Mouse (Mus musculus): ENCODE measurements around the gene Zfp366.

Gene Zfp366

DNA sequence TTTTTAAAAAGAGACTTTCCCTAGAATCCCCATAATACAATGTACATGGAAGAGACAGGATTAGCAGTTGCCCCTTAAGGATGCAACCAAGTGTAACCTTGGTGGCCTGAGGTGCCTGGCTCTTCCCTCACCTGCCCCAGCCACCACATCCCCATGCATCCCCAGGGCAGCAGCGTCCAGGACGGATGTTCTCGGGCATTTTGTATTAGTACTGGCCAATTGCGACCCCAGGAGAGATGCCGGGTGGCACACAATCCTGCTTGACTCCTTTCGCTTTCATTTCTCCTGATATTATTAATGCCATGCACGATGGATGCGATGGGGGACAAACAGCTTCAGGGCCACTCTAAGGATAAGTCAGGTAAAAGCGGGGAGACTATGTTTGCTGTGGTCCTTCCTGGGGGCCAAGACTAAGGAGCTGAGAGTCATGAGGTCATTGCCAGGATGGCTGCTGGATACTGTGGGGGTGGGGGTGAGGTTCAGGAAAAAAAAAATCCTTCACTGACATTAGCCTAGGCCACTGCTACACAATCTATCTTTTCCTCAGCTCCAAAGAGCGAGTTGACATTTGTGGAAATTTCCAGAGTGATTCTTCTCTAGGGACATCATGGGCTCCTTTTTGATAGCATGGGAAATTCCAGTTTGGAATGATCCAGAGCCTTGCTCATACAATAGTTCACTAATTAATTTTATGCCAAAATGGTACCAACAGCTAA lies 1.7 kb downstream of the Zfp366 start:
- DNase-seq (ENCODE audit: low read depth, low spot score): no peak

DNA sequence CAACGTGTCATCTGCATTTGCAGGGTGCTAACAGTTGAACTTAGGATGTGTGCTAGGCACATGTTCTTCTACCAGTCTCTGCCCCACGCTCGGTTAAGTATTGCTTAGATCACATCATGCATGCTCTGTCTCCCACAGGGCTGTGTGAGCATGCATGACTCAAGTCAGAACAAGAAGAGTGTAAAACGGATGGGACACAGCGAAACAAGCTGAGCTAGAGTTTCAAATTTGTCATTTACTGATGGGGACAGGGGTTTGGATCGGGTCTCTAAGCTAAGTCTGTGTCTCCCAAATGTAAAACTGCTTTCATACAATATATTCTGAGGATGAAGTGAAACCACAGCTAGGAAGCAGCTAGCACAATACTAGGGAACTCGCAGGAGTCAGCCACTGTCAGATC lies 2.2 kb downstream of the Zfp366 start:
- no peak for DNase-seq (ENCODE audit: low read depth, low spot score)

DNA sequence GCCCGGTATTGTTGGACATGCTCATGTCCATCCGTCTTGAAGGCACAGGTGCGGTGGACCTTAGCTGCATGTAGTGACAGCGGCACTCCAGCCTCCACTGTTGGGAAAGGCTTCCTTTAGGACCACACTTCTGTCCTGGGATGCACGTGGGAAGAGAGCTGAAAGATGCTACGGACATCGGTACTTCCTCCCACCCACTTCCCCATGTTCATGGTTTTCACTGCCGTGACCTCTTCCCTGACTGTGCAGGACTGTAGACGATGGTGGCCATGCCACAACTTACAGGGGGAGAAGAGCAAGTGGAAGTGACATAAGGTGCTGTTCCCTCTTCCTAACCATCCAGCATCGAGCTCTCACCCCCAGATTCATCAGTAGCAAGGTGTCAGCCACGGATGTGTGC lies 2.8 kb downstream of the Zfp366 start:
- DNase-seq (ENCODE audit: low read depth, low spot score): no peak

DNA sequence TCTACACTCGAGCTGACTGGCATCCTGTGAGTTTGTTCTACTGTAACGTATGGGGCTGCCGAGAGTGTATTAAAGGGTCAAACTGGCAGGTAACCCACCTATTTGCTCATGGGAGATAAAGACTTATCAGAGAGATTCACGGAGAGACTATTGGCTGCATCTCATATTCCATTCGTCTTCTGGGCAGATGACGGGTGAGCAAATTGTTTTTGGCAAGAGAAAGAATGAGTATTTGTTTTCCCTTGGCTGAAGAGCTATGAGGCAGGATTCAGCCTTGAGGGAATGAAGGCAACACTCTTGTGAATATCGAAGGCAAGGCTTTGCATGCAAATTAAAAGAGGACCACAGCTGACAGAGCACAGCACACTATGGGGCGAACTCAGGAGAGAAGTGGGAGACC lies 4.0 kb downstream of the Zfp366 start:
- peak; percentile 67 for DNase-seq (ENCODE audit: low read depth, low spot score)

DNA sequence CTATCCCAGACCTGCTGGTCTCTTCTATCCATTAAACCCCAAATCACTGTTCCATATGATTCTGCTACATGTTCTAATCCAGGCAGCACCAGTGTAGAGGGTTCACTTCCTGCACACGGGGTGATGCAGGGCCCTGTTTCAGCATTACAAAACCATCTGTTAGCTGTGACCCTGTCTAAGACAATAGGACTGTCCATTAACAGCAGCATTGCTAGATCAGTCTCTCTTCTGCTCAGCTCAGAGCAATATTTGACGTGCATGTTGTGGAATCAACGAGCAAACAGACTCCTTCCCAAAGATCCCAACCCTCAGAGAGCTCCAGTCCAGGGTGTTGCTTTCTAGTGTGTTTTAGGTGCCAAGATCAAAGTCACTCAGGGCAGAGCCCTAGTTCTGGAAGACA lies 5.0 kb downstream of the Zfp366 start:
- DNase-seq (ENCODE audit: low read depth, low spot score): no peak

DNA sequence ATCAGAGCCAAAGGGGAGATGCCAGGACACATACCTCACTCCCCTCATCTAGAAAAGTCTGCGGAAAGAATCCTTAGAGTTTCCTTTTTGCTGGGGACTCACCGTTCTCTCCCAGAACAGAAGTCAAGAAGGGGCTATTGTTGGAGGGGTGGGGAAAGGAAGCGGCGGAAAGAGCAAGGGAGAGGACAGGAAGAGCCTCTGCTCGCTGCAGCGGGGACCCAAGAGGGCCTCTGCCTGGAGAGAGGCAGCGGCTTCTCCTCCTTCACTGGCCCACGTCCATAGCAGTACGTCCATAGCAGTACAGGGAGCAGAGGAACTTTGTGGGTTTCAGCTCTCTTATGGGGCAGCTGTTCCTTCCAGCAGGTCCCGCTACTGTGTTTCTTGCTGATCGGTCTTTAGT lies 5.8 kb downstream of the Zfp366 start:
- DNase-seq (ENCODE audit: low read depth, low spot score): no peak

DNA sequence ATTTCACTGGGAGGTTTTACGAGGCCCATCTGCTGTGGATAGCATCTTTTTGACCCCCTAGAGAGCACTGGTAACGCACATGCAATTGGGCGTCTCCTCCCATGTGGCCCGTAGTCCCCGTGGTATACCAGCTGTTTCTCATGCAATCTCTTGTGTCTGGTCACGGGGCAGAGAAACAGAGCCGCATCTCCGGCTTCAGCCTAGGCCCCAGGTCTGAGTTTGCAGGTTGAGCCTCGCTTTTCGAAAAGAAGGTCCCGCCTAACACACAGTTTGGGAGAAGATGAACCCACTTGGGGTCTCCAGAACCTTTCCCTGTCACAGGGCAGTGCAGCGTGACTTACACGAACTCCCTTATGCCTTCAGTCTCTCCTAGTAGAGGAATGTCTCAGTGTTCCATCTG lies 6.4 kb downstream of the Zfp366 start:
- DNase-seq (ENCODE audit: low read depth, low spot score): no peak

DNA sequence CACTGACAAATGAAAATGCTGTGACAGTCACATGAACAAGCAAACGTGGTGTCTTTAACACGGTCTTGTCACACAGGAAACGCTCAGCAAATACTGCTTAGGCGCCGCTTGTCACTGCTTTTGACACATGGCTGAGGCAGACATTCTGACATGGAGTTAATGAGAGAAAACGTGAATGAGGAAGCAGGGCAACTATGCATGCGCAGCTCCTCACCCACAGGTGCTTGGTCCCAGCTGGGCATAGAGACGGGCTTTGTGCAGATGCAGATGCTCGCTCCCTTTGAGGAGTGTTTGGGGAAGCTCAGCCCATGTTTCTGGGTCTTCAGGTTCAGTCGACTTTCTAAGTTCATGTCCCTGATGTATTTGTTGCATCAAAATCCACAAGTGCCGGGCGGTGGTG lies 11.7 kb downstream of the Zfp366 start:
- no peak for DNase-seq (ENCODE audit: low read depth, low spot score)

DNA sequence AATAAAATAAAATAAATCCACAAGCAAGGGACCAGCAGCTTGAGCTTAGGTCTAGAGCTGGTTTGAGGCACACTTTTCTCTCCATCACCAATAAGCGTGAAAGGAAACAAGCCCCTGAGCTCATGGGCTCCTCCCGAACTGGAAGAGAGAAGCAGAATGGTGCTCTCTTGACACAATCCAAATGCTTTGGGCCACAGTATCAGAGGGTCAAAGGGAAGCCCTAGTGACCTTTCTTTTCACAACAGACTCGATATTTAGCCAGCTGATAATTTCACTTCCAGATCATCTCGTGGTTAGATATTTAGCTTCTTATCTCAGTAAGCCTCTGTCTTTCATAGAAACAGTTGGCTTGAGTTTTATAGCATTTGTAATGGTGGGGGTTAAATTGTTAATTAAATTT lies 12.2 kb downstream of the Zfp366 start:
- no peak for DNase-seq (ENCODE audit: low read depth, low spot score)

DNA sequence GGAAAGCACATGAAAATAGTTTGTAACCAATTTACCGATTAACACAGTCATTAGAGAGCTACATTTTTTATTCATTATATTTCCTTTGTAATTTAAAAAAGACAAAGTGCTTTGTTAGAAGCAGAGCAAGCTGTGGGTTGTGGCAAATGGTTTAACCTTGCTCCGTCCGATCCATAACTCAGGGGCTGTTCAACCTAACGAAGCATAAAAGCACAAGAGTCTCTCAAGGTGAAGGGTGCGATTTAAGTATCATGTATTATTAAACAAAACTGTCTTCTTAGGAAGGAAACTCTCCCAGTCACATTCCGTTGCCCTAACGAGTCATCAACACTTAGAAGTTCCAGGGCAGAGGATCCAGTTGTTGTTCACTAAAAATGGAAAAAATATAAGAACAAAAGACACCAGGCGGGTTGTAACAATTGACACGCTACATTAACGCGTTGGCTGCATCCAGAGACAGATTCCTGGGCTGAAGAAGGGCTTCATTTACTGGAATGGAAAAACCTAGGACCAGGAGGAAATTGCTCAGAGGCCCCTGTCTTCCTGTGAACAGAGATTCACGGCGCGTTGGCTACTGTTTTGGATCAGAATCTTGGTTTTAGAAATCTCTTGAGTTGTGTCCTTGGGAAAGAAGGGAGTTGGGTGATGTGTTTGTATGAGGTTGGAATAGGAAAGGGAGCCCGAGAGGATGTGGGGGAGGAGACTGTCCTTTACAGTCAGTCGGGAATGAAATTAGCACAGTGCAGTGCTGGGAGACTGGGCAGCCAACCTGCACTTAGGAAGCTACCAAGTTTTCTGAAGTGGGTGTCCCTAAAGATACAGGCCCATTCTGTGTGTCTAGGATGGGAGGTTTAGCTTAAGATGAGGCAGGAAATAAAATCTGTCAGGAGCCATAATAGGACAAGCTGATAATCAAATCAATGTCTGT lies 17.3 kb downstream of the Zfp366 start:
- no peak for DNase-seq (ENCODE audit: low read depth, low spot score)

DNA sequence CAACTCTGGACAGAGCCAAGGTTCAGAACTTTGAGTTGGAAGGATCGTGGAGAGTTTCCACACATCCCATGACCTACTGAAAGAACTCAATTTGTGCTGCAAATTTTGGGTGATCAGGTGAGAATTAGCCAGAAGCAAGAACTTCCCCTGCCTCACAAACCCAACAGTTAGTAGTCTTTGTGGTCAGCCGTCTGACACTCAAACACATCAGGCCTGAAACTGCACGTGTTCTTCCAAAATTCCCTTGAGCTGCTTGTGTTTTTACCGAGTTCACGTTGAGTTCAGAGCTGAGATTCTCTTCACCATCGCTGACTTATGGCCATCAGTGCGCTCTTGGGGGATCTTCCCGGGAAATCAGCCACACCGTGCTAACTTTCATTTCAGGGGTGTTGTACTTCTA lies 22.6 kb downstream of the Zfp366 start:
- no peak for DNase-seq (ENCODE audit: low read depth, low spot score)

DNA sequence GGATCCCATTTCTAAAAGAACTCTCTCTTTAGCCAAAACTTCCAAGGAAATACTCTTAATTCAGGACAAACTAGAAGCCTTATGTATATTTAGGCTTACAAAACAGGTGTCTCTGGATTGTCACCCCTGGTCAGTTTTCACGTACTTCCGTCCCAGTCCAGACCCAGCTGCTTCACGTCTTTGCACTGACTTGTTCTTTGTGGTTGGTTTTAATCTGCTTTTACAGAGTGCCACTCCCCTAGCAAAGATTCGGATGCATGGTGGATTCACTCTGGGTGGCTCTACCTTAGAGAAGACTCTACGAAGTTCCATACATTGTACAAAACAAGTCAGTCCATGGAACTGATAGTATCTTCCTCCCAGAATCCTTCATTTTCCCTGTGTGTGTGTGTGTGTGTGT lies 25.2 kb downstream of the Zfp366 start:
- no peak for DNase-seq (ENCODE audit: low read depth, low spot score)

DNA sequence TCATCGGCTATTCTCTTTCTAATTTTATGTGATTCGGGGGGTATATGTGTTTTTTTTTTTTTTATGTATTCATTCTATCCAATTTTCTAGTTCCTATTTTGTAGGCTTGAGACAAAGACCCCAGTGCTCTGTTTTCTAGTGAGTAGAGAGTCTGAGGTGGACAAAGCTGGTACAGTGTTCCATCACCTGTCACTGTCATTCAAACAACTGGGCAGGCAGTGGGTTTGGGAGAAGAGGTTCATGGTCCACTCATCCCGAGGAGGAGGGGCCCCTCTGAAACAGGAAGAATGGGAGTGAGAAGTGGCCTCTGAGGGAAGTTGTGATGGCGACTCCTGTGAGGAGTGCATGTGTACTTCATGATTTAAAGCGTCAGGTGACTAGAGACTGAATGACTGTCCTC lies 26.2 kb downstream of the Zfp366 start:
- DNase-seq (ENCODE audit: low read depth, low spot score): no peak

DNA sequence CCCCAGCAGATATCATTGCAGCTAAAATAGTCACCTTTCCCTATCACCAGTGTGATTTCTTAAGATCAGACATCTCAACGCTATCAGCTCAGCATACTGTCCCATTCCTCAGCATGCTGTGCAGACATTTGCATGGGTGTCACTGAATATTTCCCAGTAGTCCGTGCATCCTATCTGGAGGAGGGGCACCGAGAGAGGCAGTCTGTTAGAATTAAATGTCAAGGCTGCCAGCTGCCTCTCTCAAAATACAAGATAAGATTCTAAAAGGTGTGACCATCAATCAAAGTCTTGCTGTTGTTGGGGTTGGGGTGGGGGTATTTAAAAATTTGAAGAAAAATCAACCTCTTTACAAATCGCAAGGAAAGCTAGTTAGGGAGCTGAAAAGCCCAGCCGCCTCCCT lies 28.4 kb downstream of the Zfp366 start:
- no peak for DNase-seq (ENCODE audit: low read depth, low spot score)

DNA sequence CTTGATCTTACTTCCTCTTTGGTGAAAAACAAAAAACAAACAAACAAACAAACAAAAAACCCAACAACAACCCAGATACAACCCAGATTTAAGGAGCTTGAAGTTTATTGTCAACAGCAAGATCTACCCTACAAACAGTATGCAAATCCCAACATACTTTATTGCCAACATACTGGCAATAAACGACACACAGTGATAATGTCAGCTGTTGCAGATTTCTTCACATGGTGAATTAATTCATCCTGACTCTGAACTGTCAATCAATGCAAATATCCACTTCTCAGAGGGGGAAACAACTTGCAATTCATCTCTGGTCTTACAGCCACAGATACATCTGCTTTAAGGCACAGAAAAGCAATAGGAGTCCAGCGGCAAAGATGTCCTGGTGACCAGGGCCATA lies 31.4 kb downstream of the Zfp366 start:
- DNase-seq (ENCODE audit: low read depth, low spot score): no peak

DNA sequence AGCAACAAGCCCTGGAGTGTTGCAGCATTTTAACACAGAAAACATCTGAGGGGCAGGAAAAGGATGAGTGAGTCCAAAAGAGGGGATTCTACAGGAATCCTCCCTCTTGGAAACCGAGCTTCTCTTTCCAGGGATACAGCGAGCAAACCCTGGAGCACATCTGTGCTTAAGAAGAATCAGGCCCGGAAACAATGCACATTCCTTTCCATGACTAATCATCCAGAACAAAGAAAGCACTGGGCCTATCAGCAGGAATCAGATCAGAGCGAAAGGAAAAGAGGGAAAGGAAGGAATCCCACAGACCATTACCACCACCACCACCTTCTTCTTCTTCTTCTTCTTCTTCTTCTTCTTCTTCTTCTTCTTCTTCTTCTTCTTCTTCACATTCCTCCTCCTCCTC lies 33.4 kb downstream of the Zfp366 start:
- DNase-seq (ENCODE audit: low read depth, low spot score): no peak

DNA sequence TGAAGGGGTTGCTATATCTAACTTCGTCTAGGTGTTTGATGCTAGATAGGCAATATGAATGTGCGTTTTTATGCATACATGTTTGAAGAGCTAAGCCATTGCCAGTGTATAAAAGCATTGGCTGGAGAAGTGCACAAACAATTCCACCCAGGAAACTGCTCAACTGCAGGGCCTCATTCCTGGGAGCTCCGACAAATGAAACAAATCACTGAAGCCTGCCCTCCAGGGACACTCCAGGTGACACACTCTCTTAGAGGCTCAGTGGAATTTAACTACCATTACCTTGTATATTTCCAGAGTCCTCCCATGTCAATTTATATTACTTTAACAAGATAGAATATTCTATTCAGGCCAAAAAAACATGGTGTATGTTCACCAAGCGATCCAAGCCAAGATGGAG lies 35.0 kb downstream of the Zfp366 start:
- DNase-seq (ENCODE audit: low read depth, low spot score): no peak

DNA sequence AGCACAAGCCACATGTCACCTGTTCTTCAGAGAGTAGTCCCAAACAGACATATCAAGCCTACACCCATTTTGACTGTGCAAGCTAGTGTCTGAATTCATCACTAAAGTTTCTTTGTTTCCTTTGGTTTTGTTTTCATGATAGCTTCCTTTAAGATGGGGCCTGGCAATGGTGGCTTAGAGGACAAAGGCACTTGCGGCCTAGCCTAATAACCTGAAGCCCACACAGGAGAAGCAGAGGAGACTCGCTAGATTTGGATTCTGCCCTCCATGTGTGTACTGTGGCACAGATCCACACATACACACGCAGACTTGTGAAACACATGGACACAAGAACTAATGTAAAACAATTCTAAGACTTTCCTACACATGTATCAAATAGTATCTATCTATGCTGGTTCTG lies 37.4 kb downstream of the Zfp366 start:
- DNase-seq (ENCODE audit: low read depth, low spot score): no peak

DNA sequence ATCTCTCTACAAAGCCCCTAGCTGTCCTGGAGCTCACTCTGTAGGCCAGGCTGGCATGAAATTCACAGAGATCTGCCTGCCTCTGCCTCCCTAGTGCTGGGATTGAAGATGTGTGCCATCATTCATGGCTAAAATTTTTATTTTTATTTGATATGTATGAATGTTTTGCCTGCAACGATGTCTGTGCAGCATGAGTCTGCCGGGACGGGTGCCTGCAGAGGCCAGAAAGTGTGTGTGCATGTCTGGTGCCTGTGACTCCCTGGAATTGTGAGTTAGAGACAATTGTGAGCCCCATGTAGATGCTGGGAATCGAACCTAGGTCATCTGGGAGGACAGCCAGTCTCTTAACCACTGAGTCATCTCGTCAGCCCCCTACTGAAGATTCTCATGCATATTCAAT lies 37.9 kb downstream of the Zfp366 start:
- no peak for DNase-seq (ENCODE audit: low read depth, low spot score)

DNA sequence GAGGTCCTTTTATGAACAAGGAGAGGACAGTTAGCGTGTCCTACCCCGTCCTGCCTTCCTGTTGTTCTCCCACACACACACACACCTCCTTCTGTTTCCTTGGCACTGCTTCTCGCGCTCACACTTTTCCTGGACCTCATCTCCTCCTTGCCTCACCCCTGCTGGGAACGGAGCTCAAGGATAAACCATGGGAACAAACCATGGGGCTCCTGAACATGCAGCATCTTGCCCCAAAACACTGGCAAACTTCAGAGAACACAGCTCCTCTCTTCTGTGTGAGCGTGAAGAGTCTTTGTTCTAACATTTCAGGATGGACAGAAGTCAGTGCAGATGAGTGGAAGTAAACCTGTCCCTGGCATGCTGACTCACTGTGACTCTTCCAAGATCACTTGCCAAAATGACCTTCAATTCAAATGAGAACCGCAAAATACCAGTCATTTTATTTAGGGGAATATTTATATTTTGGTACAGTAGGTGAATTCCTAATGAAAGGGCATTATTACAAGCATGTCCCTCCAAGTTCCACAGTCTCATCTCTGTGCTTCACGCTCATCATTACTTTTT lies 38.8 kb downstream of the Zfp366 start:
- no peak for DNase-seq (ENCODE audit: low read depth, low spot score)

DNA sequence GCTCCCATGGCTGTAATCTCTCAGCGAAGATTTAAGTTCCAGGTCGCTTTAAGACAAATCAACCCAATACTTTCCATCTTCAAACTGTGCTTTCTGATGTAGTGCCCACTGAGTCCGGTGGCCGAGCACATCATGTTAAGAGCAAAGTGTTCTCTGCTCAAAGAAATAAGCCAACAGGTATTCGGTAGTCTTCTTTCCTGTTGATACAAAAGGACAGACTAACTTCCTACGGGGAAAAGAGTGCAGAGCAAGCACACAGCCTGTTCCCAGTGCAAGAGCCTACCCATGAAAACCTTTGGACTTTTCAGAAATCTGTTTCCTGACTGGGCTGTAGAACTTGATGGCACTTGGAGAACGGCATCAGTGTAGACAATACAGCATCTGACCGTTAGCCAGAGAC lies 39.3 kb downstream of the Zfp366 start:
- DNase-seq (ENCODE audit: low read depth, low spot score): no peak

DNA sequence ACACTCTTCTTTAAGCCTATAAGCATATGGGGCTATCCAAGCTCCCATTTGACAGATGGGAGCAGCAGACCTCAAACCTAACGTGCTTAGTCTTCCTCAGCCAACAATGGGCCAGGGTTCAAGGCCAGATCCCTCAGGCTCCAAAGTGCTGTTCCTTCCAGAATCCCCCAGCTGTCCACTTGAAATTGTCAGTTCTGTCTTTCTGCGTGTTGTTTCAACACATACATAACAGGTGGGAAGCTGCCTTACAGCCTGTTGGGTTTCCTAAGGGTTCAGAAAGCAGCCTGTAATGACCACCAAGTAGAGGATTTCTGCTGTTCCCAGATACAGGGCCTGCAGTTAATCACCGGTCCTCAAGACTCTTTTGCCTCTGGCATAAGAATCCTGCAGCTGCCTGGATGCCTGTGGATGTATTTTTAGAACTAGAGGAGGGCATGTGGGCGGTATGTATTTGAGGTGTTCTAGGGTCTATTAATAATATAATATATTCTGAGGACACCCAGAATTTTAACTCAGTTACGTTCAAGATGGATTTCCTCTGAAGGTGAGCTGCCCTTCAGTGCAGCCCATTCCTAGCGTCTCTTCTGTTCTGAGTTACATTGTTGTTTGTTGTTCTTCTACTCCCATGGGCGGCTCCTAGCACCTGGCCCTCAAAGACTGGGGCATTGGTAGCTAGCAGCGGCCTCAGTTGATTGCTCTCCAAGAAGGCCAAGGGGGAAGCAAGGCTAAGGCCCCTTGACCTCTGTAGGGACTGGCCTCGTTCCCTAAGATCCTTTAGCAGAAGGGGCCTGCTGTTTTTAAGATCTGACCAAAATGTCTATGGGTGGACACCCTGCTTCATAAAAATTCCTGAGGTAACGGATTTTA lies 41.0 kb downstream of the Zfp366 start:
- DNase-seq (ENCODE audit: low read depth, low spot score): no peak

Data from telencephalon, adult 2 months (tissue).